Mouse (Mus musculus) ZHBTc4 (cell line): ENCODE measurements at regions not wholly inside any gene's neighbourhood (a gene's known extent, or its start where the extent isn't known, plus 50 kb on each side); places are given as distances from the start of the nearest gene placed in this dataset.

ENCODE experiments used
- DNase-seq: peaks from one replicate; pipeline ENCODE4 v3.0.0-alpha.2; 2011; ENCODE audit warnings: low read depth, low spot score

GRCm38 (mm10) chr11:65495034-65495433 is 225.2 kb upstream of the Myocd start:
- DNase-seq, result peak; percentile 71

- no peak for DNase-seq
Measured at GRCm38 (mm10) chr11:65490426-65490825, 220.6 kb upstream of the Myocd start.

- no peak for DNase-seq
Measured at GRCm38 (mm10) chr11:65475821-65476540, 206.2 kb upstream of the Myocd start.

GRCm38 (mm10) chr11:65475302-65475701 is 205.5 kb upstream of the Myocd start:
- DNase-seq, result no peak

- DNase-seq, result no peak
Measured at GRCm38 (mm10) chr11:65469762-65470741, 200.3 kb upstream of the Myocd start.

GRCm38 (mm10) chr11:65461044-65461443 is 191.3 kb upstream of the Myocd start:
- no peak for DNase-seq

GRCm38 (mm10) chr11:65448436-65448835 is 178.6 kb upstream of the Myocd start:
- DNase-seq, result no peak

GRCm38 (mm10) chr11:65443466-65444024 is 173.8 kb upstream of the Myocd start:
- no peak for DNase-seq

GRCm38 (mm10) chr11:65435699-65436161 is 165.9 kb upstream of the Myocd start:
- no peak for DNase-seq

GRCm38 (mm10) chr11:65421889-65422288 is 152.1 kb upstream of the Myocd start:
- no peak for DNase-seq

GRCm38 (mm10) chr11:65408621-65409020 is 138.8 kb upstream of the Myocd start:
- DNase-seq, result peak; percentile 67

GRCm38 (mm10) chr11:65402460-65403154 is 132.8 kb upstream of the Myocd start:
- no peak for DNase-seq

GRCm38 (mm10) chr11:65389238-65389637 is 119.4 kb upstream of the Myocd start:
- no peak for DNase-seq

GRCm38 (mm10) chr11:65386291-65387061 is 116.7 kb upstream of the Myocd start:
- peak; percentile 56 for DNase-seq

- no peak for DNase-seq
Measured at GRCm38 (mm10) chr11:65375361-65375760, 105.6 kb upstream of the Myocd start.

GRCm38 (mm10) chr11:65373136-65373535 is 103.3 kb upstream of the Myocd start:
- DNase-seq, result no peak

- DNase-seq, result no peak
Measured at GRCm38 (mm10) chr11:65372309-65372811, 102.6 kb upstream of the Myocd start.

GRCm38 (mm10) chr11:65367825-65368224 is 98.0 kb upstream of the Myocd start:
- no peak for DNase-seq

GRCm38 (mm10) chr11:65366677-65367370 is 97.0 kb upstream of the Myocd start:
- no peak for DNase-seq
